Mouse (Mus musculus) CD4-positive, CD25-positive, alpha-beta regulatory T cell, adult 2 months (primary cell): Measurements from ENCODE around the gene Laptm5.
A peak's percentile ranks its signal among the peaks of the same experiment; 100 is the strongest.

ENCODE experiments used
- DNase-seq: peaks from one replicate; pipeline ENCODE4 v3.0.0-alpha.2; 2012; ENCODE audit warnings: low read depth, low spot score

Gene Laptm5

GRCm38 (mm10) chr4:130913077-130913476 is at the start of gene Laptm5:
Gene Laptm5, plus strand, starts transcription at chr4:130913125.
- peak; percentile 89 for DNase-seq

DNA sequence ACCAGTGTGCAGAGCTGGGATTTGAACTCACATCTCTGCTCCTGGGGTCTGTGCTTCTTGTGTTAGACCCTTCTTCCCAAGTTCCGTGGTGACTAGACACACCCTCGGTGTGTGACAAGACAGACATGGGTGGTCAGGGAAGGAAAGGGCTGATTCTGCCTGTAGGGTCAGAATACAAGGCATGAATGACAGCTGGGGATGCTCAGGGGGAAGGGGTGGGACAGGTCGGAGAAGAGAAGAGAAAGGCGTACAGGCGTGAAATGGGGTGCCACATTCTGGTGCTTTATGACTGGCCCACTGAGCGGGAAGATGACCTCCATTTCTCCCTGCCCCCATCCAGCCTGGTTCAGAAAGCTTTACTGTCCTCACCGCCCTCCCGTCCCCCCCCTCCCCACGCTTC is 47.5 kb upstream of the Laptm5 start:
- DNase-seq: no peak

- no peak for DNase-seq
Measured at GRCm38 (mm10) chr4:130865901-130866371, 47.0 kb upstream of the Laptm5 start.

DNA sequence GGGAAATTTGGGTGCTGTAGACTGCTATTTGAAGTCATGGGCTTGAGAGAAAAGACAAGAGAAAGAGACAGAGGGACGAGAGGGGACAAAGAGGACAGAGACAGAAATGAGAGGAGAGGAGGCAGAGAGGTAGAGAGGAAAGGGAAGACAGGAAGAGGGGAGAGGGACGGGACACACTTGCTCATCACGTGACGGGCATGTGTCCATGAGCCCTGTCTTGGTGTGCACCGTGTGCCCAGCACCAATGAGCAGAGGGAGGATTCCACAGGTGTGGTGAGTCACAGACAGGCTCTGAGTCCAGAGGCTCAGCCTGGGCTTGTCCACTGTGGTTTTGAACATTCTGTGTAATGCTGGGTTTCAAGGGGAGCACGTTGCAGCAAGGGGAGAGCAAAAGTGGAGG is 45.0 kb upstream of the Laptm5 start:
- DNase-seq: no peak

DNA sequence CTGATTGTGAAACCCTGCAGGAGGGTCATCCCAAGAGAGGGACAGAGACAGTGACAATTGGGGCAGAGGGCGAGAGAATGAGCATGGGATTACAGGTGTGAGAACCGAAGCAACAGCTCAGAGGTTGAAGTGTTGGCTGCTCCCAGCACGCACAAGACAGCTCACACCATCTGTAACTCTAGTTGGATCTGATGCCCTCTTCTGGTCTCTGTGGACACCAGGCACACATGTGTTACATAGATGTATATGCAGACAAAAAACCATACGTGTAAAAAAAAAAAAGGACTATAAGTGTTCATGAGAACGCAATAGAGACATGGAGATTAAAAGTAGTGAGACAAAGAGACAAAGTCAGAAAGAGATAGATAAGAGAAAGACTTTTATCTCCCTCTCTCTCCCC is 44.1 kb upstream of the Laptm5 start:
- DNase-seq: no peak

GRCm38 (mm10) chr4:130872414-130872813 is 40.5 kb upstream of the Laptm5 start:
- no peak for DNase-seq

GRCm38 (mm10) chr4:130873440-130873839 is 39.5 kb upstream of the Laptm5 start:
- no peak for DNase-seq

GRCm38 (mm10) chr4:130874601-130875000 is 38.3 kb upstream of the Laptm5 start:
- no peak for DNase-seq

DNA sequence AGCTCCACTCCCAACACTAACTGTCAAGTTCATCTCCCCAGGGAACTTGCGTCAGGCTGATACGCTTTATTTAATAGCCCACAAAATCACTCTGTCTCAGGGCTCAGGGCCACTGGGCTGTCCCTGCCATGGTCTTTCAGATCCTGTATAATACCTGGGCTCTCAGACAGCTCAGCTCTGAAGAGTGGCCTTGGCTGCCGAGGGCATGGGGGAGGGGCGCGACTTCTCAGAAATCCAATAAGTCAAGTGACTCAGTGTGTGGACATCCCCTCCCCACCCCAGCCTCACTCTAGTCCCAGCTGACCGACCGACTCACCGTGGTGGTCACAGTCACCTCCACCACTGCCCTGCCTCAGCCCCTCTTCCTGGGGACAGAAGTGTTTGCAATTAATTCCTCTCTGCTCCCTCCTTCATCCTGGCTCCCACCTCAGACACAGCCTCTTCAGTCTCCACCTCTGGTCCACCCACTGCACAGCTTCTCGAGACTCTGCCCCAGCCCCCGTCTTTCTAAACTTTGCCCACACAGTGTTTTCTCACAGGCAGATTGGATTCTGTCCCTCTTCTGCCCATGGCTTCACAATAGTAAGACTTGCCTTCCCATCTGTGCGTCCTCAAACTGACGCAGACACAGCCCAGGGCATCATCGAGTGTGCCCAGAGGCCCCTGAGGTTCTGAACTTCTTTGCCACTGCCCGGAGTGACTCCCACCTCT is 36.8 kb upstream of the Laptm5 start:
- DNase-seq: no peak

DNA sequence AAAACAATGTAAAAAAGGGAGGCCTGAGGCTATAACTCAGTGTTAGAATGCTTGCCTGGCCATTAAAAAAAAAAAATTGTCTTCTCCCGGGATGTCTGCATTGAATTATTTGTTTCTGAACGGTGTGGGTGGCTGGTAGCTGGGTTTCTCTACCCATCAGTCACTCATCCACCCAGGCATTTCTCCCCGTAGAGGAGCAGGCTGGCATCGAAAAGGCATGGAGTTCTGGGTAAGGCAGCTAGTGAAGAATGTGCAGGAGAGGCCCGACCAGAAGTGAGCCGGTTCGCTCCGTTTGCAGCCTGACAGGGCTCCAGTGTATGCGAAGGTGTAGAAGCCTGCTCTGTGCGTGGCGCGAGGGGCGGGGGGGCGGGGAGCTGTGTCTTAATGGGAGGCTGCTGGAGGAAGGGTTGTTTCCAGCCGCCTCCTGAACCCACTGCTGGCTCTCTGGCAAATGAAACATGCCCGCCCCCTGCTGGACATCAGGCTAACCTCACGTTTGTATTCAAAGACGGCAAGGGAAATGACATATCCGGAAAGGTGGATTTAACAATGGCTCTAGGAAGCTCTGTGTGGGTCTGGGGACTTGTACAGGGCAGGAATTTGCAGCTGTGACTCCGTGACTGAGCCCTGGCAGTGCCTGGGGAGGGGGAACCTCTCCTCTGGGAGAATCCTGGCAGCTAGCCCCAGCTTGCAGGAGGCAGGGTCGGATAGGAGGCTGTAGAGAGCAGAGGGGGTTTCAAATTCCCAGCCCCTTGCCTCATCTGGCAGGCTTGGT is 34.5 kb upstream of the Laptm5 start:
- peak; percentile 90 for DNase-seq

GRCm38 (mm10) chr4:130879048-130879384 is 33.9 kb upstream of the Laptm5 start:
- DNase-seq: no peak

DNA sequence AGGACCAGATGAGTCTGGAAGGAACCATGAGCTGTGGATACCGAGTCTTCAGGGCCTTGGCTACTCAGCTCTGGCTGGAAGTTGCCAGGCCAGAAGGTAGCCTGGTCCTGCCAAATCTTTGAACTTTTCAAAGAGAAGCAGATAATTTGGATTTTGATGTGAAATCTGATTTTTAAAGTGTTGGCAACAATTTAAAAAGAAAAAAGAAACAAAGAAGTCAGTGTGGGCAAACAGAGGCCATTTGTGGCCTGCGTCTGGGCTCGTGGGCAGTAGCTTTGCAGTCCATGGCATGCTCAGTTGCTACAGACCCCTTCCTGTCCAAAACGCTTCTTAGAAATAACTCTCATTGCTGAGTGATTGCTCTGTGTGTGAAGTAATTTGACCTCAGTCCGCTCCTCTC is 31.6 kb upstream of the Laptm5 start:
- no peak for DNase-seq

DNA sequence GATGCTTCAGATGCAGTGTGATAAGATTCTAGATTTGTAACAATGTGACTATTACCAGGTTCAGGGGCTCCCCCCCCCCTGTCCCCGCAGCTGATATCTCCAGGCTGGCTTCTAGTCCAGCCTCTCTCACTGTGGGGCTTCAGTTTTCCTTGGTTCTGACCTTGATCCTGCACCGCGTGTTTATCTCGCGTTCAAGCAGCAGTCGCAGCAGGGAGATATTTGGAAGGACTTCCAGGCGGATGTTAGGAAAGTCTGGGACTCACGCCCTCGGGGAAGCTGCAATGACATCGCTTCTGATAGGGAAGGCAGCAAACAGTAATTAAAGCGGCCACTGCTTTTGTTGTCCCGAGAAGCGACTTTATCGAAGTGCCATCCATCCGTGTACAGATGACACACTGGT is 30.2 kb upstream of the Laptm5 start:
- no peak for DNase-seq

DNA sequence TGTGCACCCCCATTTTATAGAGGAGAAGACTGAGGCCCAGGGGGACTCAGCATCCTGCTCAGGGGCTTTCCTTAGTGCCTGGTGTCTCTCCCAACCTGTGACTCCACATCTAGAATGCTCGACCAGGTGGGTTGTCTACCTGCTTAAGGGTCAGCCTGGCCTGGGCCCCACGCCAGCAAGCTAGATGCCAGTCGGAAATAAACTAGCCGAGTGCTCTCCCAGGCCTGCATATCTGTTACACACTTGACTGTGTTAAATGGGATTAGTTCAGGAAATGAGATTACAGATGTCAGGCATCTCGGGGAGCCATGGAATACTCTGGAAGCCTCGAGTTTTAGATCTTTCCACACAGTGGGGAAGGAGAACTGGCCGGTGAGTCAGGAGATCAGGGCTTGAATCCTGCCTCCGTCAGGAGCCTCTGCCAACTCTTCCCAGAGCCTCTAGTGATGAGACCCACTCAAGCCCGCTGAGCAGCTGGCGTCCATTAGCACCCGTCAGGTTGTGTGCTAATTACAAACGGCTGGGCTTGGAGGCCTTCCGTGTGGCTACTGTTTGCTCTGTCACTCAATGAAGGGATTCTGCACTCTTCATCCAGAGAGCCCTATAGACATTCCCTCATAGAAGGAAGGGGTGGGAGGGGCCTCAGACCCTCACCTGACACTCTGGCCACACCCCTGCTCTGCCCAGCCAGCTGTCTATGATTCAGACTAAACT is 28.9 kb upstream of the Laptm5 start:
- DNase-seq: no peak

DNA sequence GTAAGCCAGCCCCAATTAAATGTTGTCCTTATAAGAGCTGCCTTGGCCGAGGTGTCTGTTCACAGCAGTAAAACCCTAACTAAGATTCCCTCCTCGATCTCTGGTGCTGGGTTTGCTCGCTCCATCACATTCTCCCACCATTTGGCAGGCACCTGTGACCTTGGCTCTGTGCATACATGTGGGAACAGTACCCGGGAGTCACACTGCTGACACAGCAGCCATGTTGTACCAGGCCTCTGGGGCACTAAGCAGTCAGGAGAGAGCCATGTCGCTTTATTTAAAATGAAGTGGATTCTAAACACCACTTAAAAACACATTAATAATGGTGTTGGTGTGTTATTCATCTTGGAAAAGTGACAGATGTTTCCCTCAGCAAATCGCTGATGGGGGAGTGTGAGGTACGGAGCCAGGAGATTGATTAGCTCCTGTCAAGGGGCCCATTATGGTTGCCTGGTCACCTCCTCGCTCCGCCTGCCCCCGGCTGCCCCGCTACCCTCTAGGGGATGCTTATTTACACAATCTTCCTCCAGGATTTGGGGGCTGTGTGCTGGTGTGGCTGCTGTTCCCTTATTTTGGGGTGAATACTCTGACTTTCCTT is 25.7 kb upstream of the Laptm5 start:
- DNase-seq: no peak

DNA sequence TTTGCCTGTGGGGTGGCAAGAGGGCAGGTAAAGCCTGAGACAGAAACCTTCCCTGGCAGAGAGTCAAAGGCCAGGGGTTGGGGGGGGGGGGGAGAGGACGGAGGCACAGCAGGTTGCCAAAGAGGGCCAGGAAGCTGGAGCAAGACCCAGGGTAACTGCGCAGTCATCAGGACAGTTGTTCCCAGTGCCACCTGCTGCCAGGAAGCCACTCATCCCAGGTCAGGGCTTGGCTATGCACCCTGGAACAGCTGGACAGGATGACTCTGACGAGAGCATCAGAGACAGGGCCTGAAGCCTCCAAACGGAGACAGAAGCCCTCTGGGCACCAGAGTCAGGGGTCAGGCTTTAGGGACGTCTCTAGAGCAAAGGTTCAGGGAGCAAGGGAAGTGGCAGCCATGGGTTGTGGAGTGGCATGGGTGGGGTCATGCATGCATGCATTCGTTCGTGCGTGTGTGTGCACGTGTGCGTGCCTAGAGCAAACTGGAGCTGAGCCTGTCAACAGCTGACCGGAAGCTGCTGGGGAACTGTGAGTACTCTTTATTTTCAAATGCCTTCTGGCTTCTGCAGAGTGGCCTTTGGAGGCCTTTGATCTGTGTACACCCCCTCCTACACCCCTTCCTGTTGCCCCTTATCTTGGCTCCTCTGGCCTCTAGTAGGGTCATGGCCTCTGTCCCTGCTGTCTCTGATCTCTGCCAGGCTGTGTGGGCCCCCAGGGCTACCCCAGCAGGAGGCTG is 23.0 kb upstream of the Laptm5 start:
- DNase-seq: no peak

DNA sequence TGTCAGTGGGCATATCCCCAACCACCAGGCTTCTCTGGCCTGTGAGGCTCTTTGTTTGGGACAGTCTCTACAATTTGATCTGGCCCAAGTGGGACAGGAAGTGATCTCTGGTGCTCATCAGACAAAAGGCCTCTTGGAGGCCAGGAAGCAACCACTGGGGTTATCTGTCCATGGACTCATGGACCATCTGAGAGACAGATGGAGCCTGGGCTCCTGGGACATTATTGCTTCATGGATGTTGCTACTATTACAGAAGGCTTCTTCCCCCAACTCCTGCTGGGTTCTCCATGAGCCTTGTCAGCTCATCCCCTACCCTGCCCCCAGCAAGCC is 22.4 kb upstream of the Laptm5 start:
- DNase-seq: no peak

- DNase-seq: peak; percentile 80
Measured at GRCm38 (mm10) chr4:130892001-130892587, 20.8 kb upstream of the Laptm5 start.

DNA sequence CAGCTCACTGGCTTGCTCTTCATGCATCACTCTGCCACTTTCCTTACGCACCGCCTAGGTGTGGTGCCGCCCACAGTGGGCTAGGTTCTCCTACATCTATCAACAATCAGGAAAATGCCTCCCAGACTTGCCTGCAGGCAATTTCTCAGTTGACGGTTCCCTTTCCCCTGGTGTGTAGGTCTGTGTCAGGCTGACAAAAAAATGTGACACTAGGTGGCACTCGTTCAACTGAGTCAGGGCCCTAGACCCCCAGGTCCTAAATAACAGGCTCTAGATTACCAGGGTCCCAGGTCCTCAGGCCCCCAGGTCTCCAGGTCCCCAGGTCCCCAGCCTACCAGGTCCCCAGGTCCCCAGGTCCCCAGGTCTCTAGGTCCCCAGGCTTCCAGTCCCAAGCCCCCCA is 19.2 kb upstream of the Laptm5 start:
- DNase-seq: no peak

DNA sequence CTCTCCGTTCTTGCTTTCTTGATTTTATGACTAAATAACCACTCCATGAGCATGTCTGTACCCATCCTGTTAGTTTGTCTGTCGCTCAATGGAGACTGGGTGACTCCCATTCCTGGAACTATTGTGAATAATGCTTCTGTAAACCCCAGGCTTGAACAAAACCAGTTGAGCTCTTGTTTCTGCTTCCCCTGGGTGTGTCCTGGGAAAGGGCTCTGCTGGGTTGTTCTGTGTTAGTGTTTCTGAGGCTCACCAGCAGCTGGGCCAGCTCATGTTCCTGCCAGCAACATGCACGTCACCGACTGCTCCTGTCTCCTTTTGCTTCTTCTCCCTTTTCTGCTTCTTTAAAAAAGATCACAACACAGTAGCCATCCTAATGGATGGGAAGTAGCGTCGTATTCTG is 17.2 kb upstream of the Laptm5 start:
- no peak for DNase-seq

- peak; percentile 88 for DNase-seq
Measured at GRCm38 (mm10) chr4:130896372-130896771, 16.6 kb upstream of the Laptm5 start.
